Mouse (Mus musculus) forebrain, embryonic 15.5 days (tissue): Measurements from ENCODE around the gene Tbc1d15. TPM values are rescaled to one million over a fixed set of nuclear protein-coding genes. Genes with fewer than 3 reads are reported as not detected.

Experiments
- ATAC-seq: fragments of 200-750 bp; cut with Nextera tagmentation; replicated peaks from 2 replicates; pipeline ENCODE4 v1.8.0; 2017; ENCODE audit warnings: mild to moderate bottlenecking, moderate TSS enrichment, moderate library complexity
- H3K27ac ChIP-seq: fragments of 300-500 bp; sonication (generic); replicated peaks from 2 replicates; pipeline ENCODE4 v1.5.1; 2015; ENCODE audit warnings: mild to moderate bottlenecking, inconsistent platforms
- H3K27me3 ChIP-seq: fragments of 300-500 bp; sonication (generic); 2 replicates; pipeline ENCODE4 v1.6.1; 2015; ENCODE audit warnings: inconsistent platforms
- H3K36me3 ChIP-seq: fragments of 300-500 bp; sonication (generic); 2 replicates; pipeline ENCODE4 v1.6.1; 2015; ENCODE audit warnings: mild to moderate bottlenecking, inconsistent platforms
- H3K4me1 ChIP-seq: fragments of 300-500 bp; sonication (generic); 2 replicates; pipeline ENCODE4 v1.6.1; 2015; ENCODE audit warnings: inconsistent platforms
- H3K4me2 ChIP-seq: fragments of 300-500 bp; sonication (generic); replicated peaks from 2 replicates; pipeline ENCODE4 v1.6.1; 2015; ENCODE audit warnings: mild to moderate bottlenecking, inconsistent platforms
- H3K4me3 ChIP-seq: fragments of 300-500 bp; sonication (generic); 2 replicates; pipeline ENCODE4 v1.5.1; 2015; ENCODE audit warnings: mild to moderate bottlenecking, inconsistent platforms
- H3K9ac ChIP-seq: fragments of 300-500 bp; sonication (generic); replicated peaks from 2 replicates; pipeline ENCODE4 v1.6.1; 2015; ENCODE audit warnings: mild to moderate bottlenecking, inconsistent platforms
- H3K9me3 ChIP-seq: fragments of 300-500 bp; sonication (generic); 2 replicates; pipeline ENCODE4 v1.6.1; 2016; ENCODE audit warnings: inconsistent platforms
- WGBS: fragments of 180-500 bp; shearing (Covaris S2); methylation state at CpG from one replicate; pipeline ENCODE4 v1.1.7; 2015; ENCODE audit warnings: mixed read lengths; 5-methylcytosine and 5-hydroxymethylcytosine counted together
- polyA plus RNA-seq: library from polyadenylated mRNA; unstranded; fragments of >200 nt; fragmentation: Nextera tagmentation; extraction: Ambion mirVana; gene quantifications from 2 replicates; pipeline ENCODE4 v1.2.1, GENCODE M21; 2015

Gene Tbc1d15
- polyA plus RNA-seq, 1 experiment from 2014 or later = 42.1 TPM

- H3K36me3 ChIP-seq = peaks cover 34% of the 10 kb centered on the region
- no peaks in the 10 kb centered on the region for H3K4me1 ChIP-seq
- H3K4me2 ChIP-seq = no peak overlapping the region
- H3K4me3 ChIP-seq = no peak overlapping the region
- H3K27me3 ChIP-seq = no peaks in the 10 kb centered on the region
- WGBS = 89% methylated on average over 4 of the region's 4 CpGs
- no peak for ATAC-seq
- H3K9me3 ChIP-seq = no peaks in the 10 kb centered on the region
- H3K27ac ChIP-seq = no peak overlapping the region
- H3K9ac ChIP-seq = no peak overlapping the region
Observed at GRCm38 (mm10) chr10:115236733-115237132, 14.5 kb downstream of the Tbc1d15 start.

- Histone ChIP-seq H3K27ac (no peak overlapping the region), H3K4me3 (no peak overlapping the region), H3K9me3 (no peaks in the 10 kb centered on the region), H3K4me2 (no peak overlapping the region), H3K4me1 (no peaks in the 10 kb centered on the region), H3K27me3 (no peaks in the 10 kb centered on the region), H3K9ac (no peak overlapping the region), H3K36me3 (peaks cover 43% of the 10 kb centered on the region)
- 95% methylated on average over 9 of the region's 9 CpGs for WGBS
- no peak for ATAC-seq
Observed at GRCm38 (mm10) chr10:115235501-115235900, 15.8 kb downstream of the Tbc1d15 start.

- H3K27me3 ChIP-seq = no peaks in the 10 kb centered on the region
- ATAC-seq = no peak
- H3K27ac ChIP-seq = no peak overlapping the region
- peaks cover 37% of the 10 kb centered on the region for H3K36me3 ChIP-seq
- H3K9me3 ChIP-seq = no peaks in the 10 kb centered on the region
- H3K4me3 ChIP-seq = no peak overlapping the region
- H3K9ac ChIP-seq = no peak overlapping the region
- 90% methylated on average over 3 of the region's 3 CpGs for WGBS
- no peaks in the 10 kb centered on the region for H3K4me1 ChIP-seq
- no peak overlapping the region for H3K4me2 ChIP-seq
Observed at GRCm38 (mm10) chr10:115233798-115234197, 17.5 kb downstream of the Tbc1d15 start.

GRCm38 (mm10) chr10:115232513-115232912 is 18.8 kb downstream of the Tbc1d15 start:
- Histone ChIP-seq H3K9ac (no peak overlapping the region), H3K27me3 (no peaks in the 10 kb centered on the region), H3K4me3 (no peak overlapping the region), H3K4me1 (no peaks in the 10 kb centered on the region), H3K36me3 (peaks cover 24% of the 10 kb centered on the region), H3K27ac (no peak overlapping the region), H3K9me3 (no peaks in the 10 kb centered on the region), H3K4me2 (no peak overlapping the region)
- 90% methylated on average over 3 of the region's 3 CpGs for WGBS
- no peak for ATAC-seq

GRCm38 (mm10) chr10:115229023-115229422 is 22.2 kb downstream of the Tbc1d15 start:
- no peak overlapping the region for H3K9ac ChIP-seq
- no peak overlapping the region for H3K27ac ChIP-seq
- no peak for ATAC-seq
- no peaks in the 10 kb centered on the region for H3K4me1 ChIP-seq
- 88% methylated on average over 9 of the region's 9 CpGs for WGBS
- H3K4me3 ChIP-seq = no peak overlapping the region
- H3K27me3 ChIP-seq = no peaks in the 10 kb centered on the region
- H3K36me3 ChIP-seq = peaks cover 16% of the 10 kb centered on the region
- H3K4me2 ChIP-seq = no peak overlapping the region
- no peaks in the 10 kb centered on the region for H3K9me3 ChIP-seq

GRCm38 (mm10) chr10:115226586-115226985 is 24.7 kb downstream of the Tbc1d15 start:
- H3K9ac ChIP-seq = no peak overlapping the region
- WGBS = 88% methylated on average over 7 of the region's 7 CpGs

GRCm38 (mm10) chr10:115223845-115224244 is 27.4 kb downstream of the Tbc1d15 start:
- ATAC-seq = no peak
- Histone ChIP-seq H3K36me3 (peaks cover 12% of the 10 kb centered on the region), H3K9me3 (no peaks in the 10 kb centered on the region), H3K9ac (no peak overlapping the region), H3K27ac (no peak overlapping the region), H3K4me1 (no peaks in the 10 kb centered on the region), H3K4me3 (no peak overlapping the region), H3K4me2 (no peak overlapping the region), H3K27me3 (no peaks in the 10 kb centered on the region)
- WGBS = 92% methylated on average over 3 of the region's 3 CpGs

More at GRCm38 (mm10) chr10:115226586-115226985, 24.7 kb downstream of the Tbc1d15 start:
- Histone ChIP-seq H3K4me1 (no peaks in the 10 kb centered on the region), H3K36me3 (peaks cover 10% of the 10 kb centered on the region; the same call in 1 of the 2 replicates), H3K27ac (no peak overlapping the region), H3K9me3 (no peaks in the 10 kb centered on the region), H3K4me2 (no peak overlapping the region), H3K27me3 (no peaks in the 10 kb centered on the region), H3K4me3 (no peak overlapping the region)
- ATAC-seq = no peak

- ATAC-seq = no peak
- Histone ChIP-seq H3K36me3 (peaks cover 43% of the 10 kb centered on the region), H3K4me1 (no peaks in the 10 kb centered on the region), H3K9ac (no peak overlapping the region), H3K4me3 (no peak overlapping the region), H3K9me3 (no peaks in the 10 kb centered on the region), H3K27me3 (no peaks in the 10 kb centered on the region), H3K4me2 (no peak overlapping the region), H3K27ac (no peak overlapping the region)
- WGBS = 93% methylated on average over 11 of the region's 11 CpGs
Observed at GRCm38 (mm10) chr10:115212916-115213580, 38.2 kb downstream of the Tbc1d15 start.

- Histone ChIP-seq H3K27me3 (no peaks in the 10 kb centered on the region), H3K9me3 (no peaks in the 10 kb centered on the region), H3K27ac (no peak overlapping the region), H3K36me3 (peaks cover 20% of the 10 kb centered on the region), H3K9ac (no peak overlapping the region), H3K4me2 (no peak overlapping the region), H3K4me3 (no peak overlapping the region), H3K4me1 (no peaks in the 10 kb centered on the region)
- no peak for ATAC-seq
- 88% methylated on average over 3 of the region's 3 CpGs for WGBS
Observed at GRCm38 (mm10) chr10:115205825-115206224, 45.4 kb downstream of the Tbc1d15 start.

- Histone ChIP-seq H3K4me1 (no peaks in the 10 kb centered on the region), H3K27me3 (no peaks in the 10 kb centered on the region), H3K36me3 (peaks cover 23% of the 10 kb centered on the region), H3K4me2 (no peak overlapping the region), H3K27ac (no peak overlapping the region), H3K4me3 (no peak overlapping the region), H3K9me3 (no peaks in the 10 kb centered on the region), H3K9ac (no peak overlapping the region)
- ATAC-seq = no peak
- 93% methylated on average over 1 of the region's 1 CpGs for WGBS
Observed at GRCm38 (mm10) chr10:115205284-115205683, 46.0 kb downstream of the Tbc1d15 start.

GRCm38 (mm10) chr10:115191214-115191613 is 60.1 kb downstream of the Tbc1d15 start:
- H3K9me3 ChIP-seq = no peaks in the 10 kb centered on the region
- no peak overlapping the region for H3K9ac ChIP-seq
- H3K4me3 ChIP-seq = no peak overlapping the region
- peak; percentile 75 for ATAC-seq
- H3K4me2 ChIP-seq = no peak overlapping the region
- WGBS = 41% methylated on average over 7 of the region's 7 CpGs
- no peak overlapping the region for H3K27ac ChIP-seq
- no peaks in the 10 kb centered on the region for H3K36me3 ChIP-seq
- H3K4me1 ChIP-seq = 0 out of 2 replicates have a peak, but pooled peaks cover 5% of the 10 kb centered on the region
- H3K27me3 ChIP-seq = no peaks in the 10 kb centered on the region

- 79% methylated on average over 1 of the region's 1 CpGs for WGBS
- H3K4me3 ChIP-seq = no peak overlapping the region
- no peak overlapping the region for H3K27ac ChIP-seq
- peaks cover 11% of the 10 kb centered on the region; the same call in 1 of the 2 replicates for H3K4me1 ChIP-seq
- no peak overlapping the region for H3K4me2 ChIP-seq
- H3K9me3 ChIP-seq = no peaks in the 10 kb centered on the region
- no peak for ATAC-seq
- no peak overlapping the region for H3K9ac ChIP-seq
- H3K36me3 ChIP-seq = no peaks in the 10 kb centered on the region
- no peaks in the 10 kb centered on the region for H3K27me3 ChIP-seq
Observed at GRCm38 (mm10) chr10:115187390-115187789, 63.9 kb downstream of the Tbc1d15 start.

- Histone ChIP-seq H3K4me1 (peaks cover 6% of the 10 kb centered on the region; the same call in 1 of the 2 replicates), H3K4me3 (no peak within 1 kb of the TSS), H3K27ac (no peak within 1 kb of the TSS), H3K4me2 (no peak within 1 kb of the TSS), H3K27me3 (no peaks in the 10 kb centered on the region), H3K36me3 (no peaks in the 10 kb centered on the region), H3K9ac (no peak within 1 kb of the TSS), H3K9me3 (no peaks in the 10 kb centered on the region)
- 6% methylated on average over 9 of the region's 9 CpGs for WGBS
- ATAC-seq = peak; percentile 79
Observed at GRCm38 (mm10) chr10:115184697-115185096, 66.6 kb downstream of the Tbc1d15 start, which contains the start of gene Tph2. Tph2 (minus strand) TSS chr10:115185022.
